Mouse (Mus musculus): ENCODE data around the gene Gm9837. TPM values are rescaled to one million over a fixed set of nuclear protein-coding genes. Genes with fewer than 3 reads are reported as not detected.

The Gm9837 gene
- polyA plus RNA-seq, 2 experiments from 2014 or later = not detected

DNA sequence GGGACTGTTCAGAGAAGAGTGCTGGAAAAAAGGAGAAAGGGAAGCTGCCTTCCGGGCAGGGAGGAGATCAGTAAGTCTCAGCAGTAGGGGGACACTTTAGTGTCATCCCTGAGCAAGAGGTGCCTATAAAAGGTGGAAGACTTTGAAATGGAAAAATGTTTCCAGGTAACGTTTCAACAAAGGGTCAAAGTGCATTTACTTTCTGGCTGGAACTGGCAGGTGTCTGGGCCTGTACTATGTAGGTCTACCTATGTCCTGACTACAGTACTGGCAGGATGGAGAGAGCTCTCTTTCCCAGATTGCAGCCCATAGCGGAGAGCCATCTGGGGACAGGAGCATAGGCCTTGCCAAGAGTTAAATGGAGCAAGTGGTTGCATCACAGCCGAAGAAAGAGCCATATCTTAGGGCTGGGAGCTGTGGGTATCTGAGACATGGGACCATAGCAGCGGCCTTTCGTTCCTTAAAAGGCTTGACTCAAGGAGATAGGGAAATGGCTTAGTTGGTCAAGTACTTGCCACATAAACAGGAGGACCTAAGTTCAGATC lies 44.5 kb downstream of the Gm9837 start:
- ATAC-seq = no peak

- no peak for ATAC-seq
These were observed 45.0 kb downstream of the Gm9837 start for GRCm38 (mm10) chr11:53425251-53425650.

DNA sequence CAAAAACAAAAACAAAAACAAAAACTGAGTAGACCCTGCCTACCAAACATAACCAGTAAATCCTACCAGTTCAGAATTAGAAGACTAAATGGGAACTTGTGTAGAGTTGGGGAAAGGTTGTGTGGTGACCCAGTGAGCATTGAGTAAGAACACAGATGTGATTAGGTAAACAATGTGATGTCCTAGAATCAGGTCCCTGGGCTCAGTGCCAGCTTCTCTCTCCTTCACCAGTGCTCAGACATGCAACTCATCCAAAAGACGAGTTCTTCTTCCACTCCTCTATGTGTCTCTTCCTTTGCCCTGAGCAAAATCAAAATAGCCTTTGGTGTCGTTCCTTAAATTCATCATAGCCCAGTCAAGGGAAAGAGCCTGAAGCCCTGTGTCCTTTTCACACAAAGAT lies 45.5 kb downstream of the Gm9837 start:
- ATAC-seq = no peak

DNA sequence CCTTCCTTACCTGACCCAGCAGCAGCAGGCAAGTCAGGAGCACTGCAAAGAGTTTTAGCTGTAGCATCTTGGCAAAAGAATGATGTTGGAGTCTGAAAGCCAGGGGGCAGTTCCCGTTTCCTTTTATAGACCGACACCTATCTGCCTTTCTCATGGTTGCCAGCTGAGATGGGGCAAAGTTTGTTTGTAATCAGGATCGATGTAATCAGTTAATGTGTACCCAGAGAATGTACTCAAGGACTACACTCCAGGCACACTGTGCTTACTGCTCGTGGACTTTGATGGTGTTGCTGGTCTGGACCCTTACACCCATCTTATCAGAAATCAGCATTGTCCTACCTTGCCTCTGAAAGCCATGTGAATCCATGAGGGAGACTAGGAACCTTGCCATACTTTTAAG lies 47.2 kb downstream of the Gm9837 start, which contains the start of gene Leap2:
TSS of gene Leap2 (minus strand) at position 135 of the 400 bp plus-strand sequence.
- no peak for ATAC-seq

Other genes with a start within 250 kb of the Gm9837 start
- 10 to 100 TPM; 21.1 to 37.6 TPM for gene Hspa4, start 170.0 kb downstream of the Gm9837 start, polyA plus RNA-seq (2017; shearing (Covaris generic))
- 10 to 100 TPM; 24.3 to 28.4 TPM for gene Zcchc10, start 145.8 kb downstream of the Gm9837 start, polyA plus RNA-seq (2017; shearing (Covaris generic))
- gene Aff4, start 119.6 kb downstream of the Gm9837 start, polyA plus RNA-seq (2017; shearing (Covaris generic)) = 10 to 100 TPM; 17.4 to 18.3 TPM
- gene Leap2, start 47.3 kb downstream of the Gm9837 start, polyA plus RNA-seq (2017; shearing (Covaris generic)) = 1 to 10 TPM in 1 of 2 experiments, not detected in 1; 1.1 TPM
- gene Uqcrq, start 39.6 kb downstream of the Gm9837 start, polyA plus RNA-seq (2017; shearing (Covaris generic)) = 100 to 1,000 TPM; 329 to 366 TPM
- not detected for gene Gdf9, start 39.5 kb downstream of the Gm9837 start, polyA plus RNA-seq (2017; shearing (Covaris generic))
- not detected for gene Gm10447, start 13.4 kb downstream of the Gm9837 start, polyA plus RNA-seq (2017; shearing (Covaris generic))
- not detected for gene Shroom1, start 13.3 kb downstream of the Gm9837 start, polyA plus RNA-seq (2017; shearing (Covaris generic))
- gene Gm9945, start 9.7 kb upstream of the Gm9837 start, polyA plus RNA-seq (2017; shearing (Covaris generic)) = not detected
- not detected for gene Sowaha, start 9.8 kb upstream of the Gm9837 start, polyA plus RNA-seq (2017; shearing (Covaris generic))
- gene Sept8, start 48.8 kb upstream of the Gm9837 start, polyA plus RNA-seq (2017; shearing (Covaris generic)) = 1 to 10 TPM in 1 of 2 experiments, under 1 TPM in 1; 0.95 to 1.0 TPM
- gene Kif3a, start 96.9 kb upstream of the Gm9837 start, polyA plus RNA-seq (2017; shearing (Covaris generic)) = 1 to 10 TPM; 8.1 to 8.7 TPM
- 1 to 10 TPM; 3.1 to 4.0 TPM for gene Il4, start 148.2 kb upstream of the Gm9837 start, polyA plus RNA-seq (2017; shearing (Covaris generic))
- gene Il13, start 164.2 kb upstream of the Gm9837 start, polyA plus RNA-seq (2017; shearing (Covaris generic)) = not detected
- gene Rad50, start 236.8 kb upstream of the Gm9837 start, polyA plus RNA-seq (2017; shearing (Covaris generic)) = 10 to 100 TPM; 47.8 to 50.7 TPM